Mouse (Mus musculus) left cerebral cortex, postnatal 25 days (tissue): Measurements from ENCODE around the gene Timmdc1. TPM values are rescaled to one million over a fixed set of nuclear protein-coding genes. Genes with fewer than 3 reads are reported as not detected.

Experiments used
- DNase-seq, 2 experiments: peaks; one replicate each; pipeline ENCODE4 v3.0.0; 2022; ENCODE audit warnings: low spot score in 2 of 2, mixed read lengths in 1 of 2
- intact Hi-C: fragments of 180-260 bp; cut with DNase I; formaldehyde crosslinking; loops from one replicate; pipeline ENCODE4 v1.15.1; 2025
- total RNA-seq, 2 experiments: library from RNA; stranded (reverse); gene quantifications; 2 replicates each; pipeline ENCODE4 v1.2.3; 2021

The Timmdc1 gene
- total RNA-seq, 2 experiments from 2014 or later: 32.6 to 33.5 TPM

DNA sequence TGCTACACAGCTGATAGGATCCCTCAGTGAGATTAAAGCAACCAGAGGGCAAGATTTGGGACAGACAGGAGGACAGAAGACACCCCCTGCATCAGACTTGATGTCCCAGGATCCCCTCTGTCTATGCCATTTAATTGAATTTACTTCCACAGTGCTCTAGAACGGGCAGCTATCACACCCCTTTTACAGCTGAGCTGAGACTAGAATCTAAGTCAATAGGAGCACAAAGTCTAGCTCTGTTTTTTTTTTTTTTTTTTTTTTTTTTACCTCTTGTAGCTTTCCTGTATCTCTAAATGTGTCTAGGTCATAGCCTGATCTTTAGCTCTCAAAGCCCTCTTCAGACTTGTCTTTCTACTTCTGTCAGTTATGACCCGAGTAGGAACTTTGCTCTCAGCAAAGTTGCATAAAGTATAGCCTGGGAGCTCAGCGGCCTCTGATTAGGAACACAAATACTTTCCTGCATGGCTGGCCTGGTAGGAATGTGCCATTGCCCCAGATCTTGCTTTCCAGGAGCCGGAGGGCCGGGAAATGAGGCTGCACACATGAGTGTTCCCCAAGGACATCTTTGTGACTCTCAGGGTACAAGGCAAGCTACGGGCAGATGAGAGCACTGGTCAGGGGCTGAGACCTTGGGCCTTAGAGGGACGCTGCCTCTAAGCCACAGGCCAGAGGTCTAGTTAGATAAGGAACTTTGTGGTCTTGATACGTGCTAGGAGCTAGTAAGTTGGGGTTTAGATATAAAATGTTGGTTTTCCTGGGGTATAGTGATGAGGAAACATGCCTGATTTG is 54.4 kb downstream of the Timmdc1 start:
- intact Hi-C loops: no loop called here
- DNase-seq: no peak

DNA sequence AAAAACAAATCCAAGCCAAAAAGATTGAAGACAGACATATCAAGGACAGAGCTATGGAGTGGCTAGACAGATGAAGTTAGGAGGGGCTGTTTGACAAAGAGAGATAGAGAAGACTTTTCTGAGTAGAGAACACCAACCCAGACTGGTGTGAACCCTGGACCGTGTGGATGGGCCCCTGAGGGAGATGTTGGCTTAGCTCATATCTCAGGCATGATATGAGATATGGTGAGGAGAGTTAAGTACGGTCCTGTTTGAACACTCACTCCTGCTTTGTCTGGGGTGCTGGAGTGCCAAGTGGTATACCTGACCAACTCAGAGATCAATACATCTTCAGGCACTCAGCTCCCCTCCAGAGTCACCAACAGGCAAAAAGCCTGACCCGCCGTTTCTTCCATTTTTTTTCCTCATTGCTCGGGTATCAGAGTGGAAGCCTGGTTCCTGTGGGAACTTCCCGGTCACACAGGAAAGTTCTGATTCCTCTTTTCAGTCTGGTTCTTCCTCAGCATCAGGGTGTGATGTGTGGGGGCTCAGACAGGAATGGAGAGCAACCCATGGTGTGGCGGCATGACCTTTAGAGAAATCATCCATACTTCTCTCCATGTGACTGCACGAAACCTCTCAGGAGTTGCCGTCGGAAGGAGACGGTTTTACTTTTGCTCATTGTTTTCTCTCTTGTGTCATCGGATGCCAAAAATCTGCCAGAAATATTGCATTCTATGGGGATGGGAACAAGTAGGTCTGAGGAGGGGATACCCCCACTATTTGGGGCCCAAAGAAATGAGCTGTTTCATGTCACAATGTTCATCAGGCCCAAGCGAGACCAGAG is 55.2 kb downstream of the Timmdc1 start:
- intact Hi-C loops: no loop called here
- no peak for DNase-seq

DNA sequence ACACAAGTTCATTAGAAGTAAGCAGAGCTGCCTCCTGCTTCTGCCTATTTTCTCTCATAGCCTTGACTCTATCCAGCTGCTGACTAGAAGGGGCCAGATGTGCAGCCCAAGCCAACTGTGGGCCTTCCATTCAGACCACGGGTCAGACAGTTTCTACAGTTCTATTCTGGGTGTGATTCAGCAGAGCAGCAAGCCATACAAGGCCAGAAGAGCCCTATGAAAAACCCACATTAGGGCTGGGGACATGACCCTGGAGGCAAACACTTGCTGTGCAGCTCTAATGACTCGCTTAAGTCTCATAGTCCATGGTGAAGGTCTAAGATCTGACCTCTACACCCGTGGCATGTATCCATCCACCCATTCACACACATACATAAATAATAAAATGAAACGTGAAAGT is 56.4 kb downstream of the Timmdc1 start:
- intact Hi-C loops: no loop called here

DNA sequence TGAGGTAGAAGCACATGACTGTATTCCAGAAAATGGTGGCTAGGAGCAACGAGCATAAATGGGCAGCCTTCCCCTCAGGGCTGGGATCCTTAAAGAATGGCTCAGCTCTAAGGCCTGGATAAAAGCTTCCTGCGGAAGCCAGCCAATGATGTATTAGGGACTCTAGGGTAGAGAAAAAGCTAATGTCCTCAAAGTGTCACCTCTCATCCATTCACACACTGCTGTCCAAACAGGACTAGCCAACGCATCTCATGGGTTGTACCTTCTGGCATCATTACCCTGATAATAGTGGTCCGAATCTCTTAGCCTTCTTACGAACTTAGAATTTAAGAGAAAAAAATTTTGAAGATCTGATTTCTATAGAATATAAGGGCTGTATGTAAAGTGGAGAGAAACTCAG is 59.2 kb downstream of the Timmdc1 start:
- DNase-seq: no peak
- intact Hi-C loops: no loop called here

More for the DNA sequence above, 56.4 kb downstream of the Timmdc1 start:
- DNase-seq: no peak

DNA sequence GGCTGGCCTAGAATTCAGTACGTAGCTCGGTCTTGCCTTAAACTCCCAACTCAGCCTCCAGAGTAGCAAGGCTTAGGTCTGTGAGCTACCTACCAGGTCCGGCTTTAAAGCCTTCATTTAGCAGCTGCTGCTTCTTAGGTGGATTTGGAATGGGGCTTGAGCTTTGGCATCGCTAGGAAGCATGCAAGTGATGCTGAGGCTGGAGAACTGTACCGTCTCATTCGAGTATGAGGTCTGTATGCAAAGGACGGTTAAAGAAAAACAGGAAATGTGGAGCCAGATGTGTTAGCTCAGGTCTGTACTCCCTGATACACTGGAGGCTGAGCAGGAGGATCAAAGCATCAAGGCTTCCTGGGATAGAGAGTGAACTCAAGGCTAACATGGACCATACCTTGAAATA is 60.3 kb downstream of the Timmdc1 start:
- DNase-seq: no peak
- intact Hi-C loops: no loop called here

DNA sequence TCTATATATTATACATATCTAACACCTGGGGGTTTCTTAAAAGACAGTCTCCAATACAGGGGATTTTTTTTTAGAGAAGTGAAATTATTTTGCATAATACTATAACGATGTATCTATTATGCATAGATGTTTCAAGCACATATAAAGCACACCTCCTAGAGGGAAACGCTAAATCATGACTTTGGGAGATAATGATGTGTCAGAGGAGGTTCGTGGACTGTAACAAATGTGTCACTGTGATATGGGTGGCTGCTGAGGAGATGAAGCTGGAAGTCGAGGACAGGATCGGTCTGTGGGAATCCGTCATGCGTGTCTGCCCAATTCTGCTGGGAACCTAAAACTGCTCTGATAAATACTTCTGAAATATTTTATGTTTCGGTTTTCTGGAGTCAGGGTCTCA is 60.7 kb downstream of the Timmdc1 start:
- intact Hi-C loops: no loop called here
- no peak for DNase-seq

DNA sequence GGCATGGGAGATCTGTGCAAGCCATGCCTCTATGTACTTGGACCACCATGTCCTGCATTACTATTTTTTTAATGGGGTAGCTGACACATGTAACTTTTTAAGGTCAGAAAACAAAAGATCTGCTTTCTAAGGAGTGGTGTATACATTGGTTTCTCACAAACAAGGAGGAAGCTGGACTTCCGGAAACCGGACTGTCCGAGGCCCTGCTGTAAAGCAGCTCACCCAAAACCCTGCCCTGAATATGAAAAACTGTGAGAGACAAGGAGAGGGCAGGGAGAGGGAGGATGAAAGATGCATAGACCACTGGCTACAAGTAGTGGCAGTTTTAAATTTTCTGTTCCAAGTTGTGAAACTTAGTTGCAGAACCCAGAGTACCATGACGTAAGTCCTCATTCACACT is 62.5 kb downstream of the Timmdc1 start:
- intact Hi-C loops: no loop called here

DNA sequence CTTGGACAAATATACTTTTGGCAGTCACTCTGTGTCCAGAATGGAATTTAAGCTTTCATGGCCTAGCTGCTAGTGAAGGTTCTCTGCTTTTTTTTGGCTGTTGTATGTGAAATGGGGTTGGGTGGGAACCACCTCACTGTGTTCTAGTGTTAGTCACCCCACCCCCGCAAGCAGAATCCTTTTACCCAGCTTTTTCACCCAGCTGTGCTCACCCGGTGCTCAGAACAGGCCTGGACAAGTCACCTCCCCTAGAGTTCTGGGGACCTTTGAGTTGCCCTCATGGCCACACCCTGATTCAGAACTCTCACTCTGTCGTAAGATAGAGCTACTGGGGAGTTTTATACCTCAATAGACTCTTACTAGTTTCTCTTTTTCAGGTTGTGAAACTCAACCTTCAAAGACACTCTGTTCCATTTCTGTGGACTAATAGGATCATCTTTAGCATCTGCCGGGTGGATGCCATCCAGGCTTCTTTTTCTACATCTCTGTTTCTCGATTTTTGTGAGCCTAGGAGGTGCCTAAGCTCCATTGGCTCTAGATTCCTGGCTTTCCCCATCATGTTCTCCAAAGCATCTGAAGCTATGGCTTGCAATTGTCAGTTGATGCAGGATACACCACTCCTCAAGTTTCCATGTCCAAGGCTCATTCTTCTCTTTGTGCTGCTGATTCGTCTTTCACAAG is 63.7 kb downstream of the Timmdc1 start:
- intact Hi-C loops: no loop called here
- DNase-seq: no peak

More for the DNA sequence above, 62.5 kb downstream of the Timmdc1 start:
- no peak for DNase-seq

DNA sequence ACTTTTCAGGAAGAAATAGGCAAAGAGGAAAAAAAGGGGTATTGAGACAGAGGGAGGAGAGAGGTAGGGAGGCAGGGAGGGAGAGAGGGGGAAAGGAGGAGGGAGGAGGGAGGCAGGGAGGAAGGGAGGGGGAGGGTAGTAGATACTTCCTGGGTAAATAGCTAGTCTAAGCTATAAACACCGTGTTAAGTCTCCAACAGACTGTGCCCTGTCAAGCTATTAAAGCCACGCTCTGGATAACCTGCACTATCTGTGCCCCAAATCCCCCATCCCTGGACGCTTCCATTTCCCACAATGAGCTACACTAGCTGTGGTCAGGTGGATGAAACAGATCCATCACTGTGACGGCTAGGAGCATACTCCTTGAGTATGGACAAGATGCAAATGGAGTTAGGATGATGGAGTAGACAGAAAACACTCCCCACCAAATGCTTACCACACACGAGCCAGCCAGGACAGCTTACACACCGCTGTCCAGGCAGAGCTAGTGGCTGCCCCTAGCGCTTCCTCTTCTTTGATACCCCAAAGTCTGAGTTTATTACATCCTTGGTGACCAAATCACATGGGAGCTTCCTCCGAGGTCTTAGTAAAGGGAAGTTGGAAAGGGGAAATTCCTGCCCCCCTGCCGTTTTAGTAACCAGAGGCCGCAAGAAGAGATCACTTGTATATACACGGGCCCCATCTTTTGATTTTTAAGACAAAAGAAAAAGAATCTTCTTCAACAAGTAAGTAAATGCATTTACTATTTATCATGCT is 65.5 kb downstream of the Timmdc1 start:
- intact Hi-C loops: no loop called here
- DNase-seq: no peak

DNA sequence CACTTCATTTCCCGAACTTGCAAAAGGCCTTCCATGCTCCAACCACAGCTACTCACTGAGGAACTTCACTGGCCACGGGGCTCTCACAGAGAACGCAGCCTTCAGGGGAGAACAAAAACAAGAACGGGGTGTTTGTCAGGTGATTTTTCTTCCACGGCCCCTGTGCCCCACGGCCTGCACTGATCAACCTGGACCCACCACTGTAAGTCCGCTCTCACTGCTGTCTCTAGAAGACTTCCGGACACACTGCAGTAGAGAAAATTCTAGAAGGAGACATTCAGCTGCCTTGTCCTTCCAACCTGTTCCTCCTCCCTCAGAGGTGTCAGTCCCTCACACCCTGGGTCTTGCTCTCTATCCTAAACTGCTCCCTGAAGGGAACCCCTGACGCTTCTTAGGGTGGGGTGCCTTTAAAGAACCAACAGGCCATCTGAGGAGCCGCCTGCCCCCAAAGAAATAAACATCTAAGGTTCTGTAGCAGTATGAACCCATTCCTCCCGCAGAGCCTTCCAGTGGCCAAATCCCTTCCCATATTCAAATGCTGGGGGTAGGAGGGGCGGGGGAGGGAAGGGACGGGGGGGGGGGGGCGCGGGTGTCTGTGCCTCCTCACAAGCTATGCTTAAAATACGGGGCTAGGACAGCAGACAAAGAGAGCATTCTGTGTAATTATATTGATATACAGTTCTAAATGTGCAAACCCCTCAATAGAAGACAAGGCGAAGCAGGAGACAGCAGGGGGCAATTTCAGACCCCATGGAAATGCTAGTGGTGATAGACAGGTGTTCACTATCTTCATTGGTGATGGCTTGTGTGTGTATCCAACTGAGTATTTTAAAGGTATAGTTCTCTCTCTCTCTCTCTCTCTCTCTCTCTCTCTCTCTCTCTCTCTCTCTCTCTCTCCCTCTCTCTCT is 66.7 kb downstream of the Timmdc1 start, which contains the start of gene Cd80:
Gene Cd80, plus strand, starts transcription at position 51 of the 908 bp plus-strand sequence.
- intact Hi-C loops: no loop called here
- DNase-seq: no peak

DNA sequence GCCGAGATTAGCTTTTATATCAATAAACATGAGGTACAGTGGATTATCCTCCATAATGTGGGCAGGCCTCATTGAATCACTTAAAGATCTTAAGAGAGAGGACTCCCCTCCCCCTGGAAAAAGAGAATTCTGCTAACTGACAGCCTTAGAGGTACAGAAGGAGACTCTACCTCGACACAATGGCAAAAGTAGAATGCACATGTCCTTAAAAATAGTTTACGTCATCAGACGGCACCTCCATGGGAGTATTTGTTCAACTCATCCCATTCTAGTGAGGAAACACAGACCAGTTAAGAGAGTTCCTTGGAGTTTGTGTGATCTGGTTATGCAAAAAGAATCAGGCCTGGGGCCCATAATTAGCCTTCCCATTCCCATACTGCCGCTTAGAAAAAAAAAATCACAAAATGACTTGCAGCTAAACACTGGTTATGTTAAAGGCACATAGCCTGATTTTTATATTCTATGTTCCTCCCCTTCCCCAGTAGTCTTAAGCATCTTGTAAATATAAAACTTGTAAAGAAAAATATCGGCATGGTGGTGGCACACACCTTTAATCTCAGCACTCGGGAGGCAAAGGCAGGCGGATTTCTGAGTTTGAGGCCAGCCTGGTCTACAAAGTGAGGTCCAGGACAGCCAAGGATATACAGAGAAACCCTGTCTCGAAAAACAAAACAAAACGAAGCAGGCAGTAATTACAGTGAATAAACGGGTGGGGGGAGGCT is 67.8 kb downstream of the Timmdc1 start:
- intact Hi-C loops: no loop called here
- no peak for DNase-seq

DNA sequence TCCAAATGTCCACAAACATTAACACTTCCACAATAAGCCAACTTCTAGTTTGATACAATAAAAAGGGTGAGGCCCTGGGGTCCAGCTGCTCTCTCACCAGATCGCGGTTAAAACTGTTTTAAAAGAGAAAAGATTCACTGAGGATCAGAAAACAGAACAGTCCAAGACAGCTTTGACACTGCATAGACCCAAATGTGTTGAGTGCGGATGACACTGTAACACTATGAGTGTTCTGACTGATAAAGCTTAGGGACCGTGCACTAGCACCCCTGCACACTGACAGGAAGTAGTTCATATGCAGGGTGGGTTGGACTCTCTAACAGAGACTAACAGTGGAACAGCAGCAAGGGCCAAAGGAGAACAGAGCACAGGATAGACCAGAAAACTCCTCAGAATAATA is 68.5 kb downstream of the Timmdc1 start:
- intact Hi-C loops: loop anchor here (2.0 kb wide), 2 partner anchors 87 to 107 kb away; partner anchors contain the start of genes Cox17 and Gm21987
- no peak for DNase-seq

DNA sequence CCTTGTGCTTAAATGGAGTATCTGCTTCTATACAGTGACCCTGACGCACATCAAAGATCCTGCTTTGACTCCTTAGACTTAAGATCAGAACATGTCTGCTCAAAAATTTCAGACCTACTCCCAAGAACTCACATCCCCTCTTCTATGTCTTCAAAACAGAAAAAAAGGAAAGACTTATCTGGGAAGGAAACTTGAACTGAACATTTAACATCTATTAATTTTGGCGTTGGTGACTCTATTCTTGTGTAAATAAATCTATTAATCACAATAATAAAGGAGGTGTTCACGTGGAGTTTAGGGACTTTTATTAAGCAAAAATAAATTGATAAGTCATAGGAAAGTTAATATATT is 69.3 kb downstream of the Timmdc1 start:
- intact Hi-C loops: loop anchor here (2.0 kb wide), 2 partner anchors 86 to 106 kb away; partner anchors contain the start of genes Cox17 and Gm21987
- DNase-seq: no peak

DNA sequence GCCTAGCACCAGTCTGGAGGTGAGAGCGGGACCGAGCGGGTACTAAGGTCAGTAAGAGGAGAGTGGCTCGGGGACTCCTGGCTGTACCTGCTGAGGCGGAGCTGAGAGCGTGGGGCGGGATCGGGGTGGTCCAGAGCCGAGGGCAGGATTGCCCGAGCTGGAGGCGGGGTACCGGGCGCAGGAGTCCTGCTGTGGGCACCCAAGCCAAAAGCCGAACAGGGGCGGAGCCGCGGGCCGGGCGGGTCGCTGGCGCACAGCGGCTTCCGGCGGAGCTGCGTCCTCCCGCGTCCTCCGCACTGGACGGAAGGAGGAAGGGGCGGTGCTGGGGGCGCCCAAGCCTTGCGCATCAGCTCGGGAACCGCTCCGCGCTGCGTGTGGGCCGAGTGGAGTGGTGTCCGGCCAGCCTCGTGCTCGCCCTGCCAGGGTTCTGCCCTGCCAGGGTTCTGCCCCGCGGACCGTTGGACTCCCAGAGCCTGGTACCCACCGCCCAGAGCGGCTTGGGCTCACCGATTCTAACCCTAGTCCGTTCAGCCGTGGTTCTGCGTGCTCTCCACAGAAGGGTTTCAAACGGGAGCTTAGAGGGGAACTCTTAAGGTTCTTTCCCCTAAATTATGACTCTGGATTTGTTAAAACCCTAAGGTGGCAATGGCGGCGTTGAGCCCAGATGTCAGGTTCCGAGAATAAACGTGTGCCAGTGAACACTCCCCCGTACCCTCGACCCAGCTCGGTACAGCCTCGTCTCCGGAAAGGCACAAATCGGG is 69.8 kb downstream of the Timmdc1 start, which contains the start of gene Adprh:
Gene Adprh, minus strand, starts transcription at position 262 of the 761 bp plus-strand sequence.
- DNase-seq: peak; percentile 90 to 92
- intact Hi-C loops: loop anchor here (2.0 kb wide), 2 partner anchors 86 to 106 kb away; partner anchors contain the start of genes Cox17 and Gm21987

DNA sequence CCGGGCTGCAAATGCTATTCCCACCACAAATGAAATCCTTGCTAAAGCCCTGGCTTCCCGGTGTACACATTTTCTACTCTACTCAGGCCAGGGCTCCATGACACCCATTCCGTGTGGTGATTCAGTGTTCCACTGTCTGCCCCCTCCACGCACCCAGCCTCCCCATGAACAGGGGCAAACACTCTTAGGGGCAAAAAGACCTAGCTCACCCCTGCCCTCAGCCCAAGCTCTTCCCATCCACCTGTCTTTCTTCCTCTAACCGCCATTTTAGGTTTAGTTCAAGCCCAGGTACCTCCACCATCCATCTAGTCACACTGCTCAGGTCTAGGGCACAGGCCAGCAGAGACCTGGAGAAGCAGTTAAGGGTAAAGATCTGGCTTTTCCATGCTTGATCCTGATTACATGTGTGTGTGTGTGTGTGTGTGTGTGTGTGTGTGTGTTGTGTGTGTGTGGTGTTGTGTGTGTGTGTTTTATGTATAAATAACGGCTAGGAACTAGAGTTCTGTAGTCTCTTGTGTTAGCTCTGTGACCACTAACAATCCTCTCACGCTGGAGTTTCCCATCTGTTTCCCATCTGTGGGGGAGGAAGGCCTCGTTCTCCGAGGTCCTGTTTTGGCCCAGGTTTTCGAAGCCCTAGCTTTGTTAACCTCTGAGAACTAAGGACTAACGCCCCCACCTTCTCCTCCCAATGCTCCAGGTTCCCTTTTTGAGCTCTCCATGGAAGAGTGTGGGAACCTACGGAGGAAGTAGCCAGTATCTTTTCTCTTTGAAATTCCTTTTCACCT is 70.8 kb downstream of the Timmdc1 start:
- intact Hi-C loops: loop anchor here (2.0 kb wide), 2 partner anchors 85 to 105 kb away; partner anchors contain the start of genes Cox17 and Gm21987
- no peak for DNase-seq

DNA sequence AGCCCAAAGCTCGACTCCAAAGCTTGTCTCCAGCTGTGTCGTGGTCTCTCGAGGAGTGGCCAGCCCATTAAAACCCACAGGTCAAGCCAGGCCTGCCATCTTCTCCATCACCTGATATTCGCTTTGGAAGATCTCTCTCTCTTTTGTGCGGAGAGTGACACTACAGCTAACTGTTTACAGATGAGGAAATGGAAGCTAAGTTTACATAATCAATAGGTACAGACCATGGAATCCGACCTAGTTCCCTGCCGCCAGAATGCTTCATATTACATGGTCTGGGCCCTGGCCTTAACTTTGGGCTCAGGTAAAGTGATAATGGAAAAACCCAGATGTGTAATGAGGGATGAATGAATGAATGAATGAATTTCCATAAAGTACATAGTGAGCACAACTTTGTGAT is 71.8 kb downstream of the Timmdc1 start:
- intact Hi-C loops: no loop called here
- DNase-seq: no peak
